Mouse (Mus musculus) retina, embryonic 14.5 days (tissue): ENCODE measurements around the gene Vmn2r110.

Experiments used
- DNase-seq: peaks from one replicate; pipeline ENCODE4 v3.0.0-alpha.2; 2015; ENCODE audit warnings: low spot score

Vmn2r110 gene

GRCm38 (mm10) chr17:20596323-20596722, at the start of gene Vmn2r110:
Gene Vmn2r110, minus strand, starts transcription at chr17:20596423.
- no peak for DNase-seq

GRCm38 (mm10) chr17:20624777-20625176, 28.6 kb upstream of the Vmn2r110 start, which contains the start of gene Fpr-rs3:
Gene Fpr-rs3, minus strand, starts transcription at chr17:20624877.
- DNase-seq = no peak

- no peak for DNase-seq
Measured at GRCm38 (mm10) chr17:20564656-20565055, 31.6 kb downstream of the Vmn2r110 start, which contains the start of gene Vmn2r109. Gene Vmn2r109, minus strand, starts transcription at chr17:20564756.
